Mouse (Mus musculus) heart, embryonic 10.5 days (tissue): ENCODE data around the gene Gtf2ird1. TPM values are rescaled to one million over a fixed set of nuclear protein-coding genes. Genes with fewer than 3 reads are reported as not detected.
"Not testable (repeated sequence)": the region's sequence is repeated elsewhere in the genome, so short reads cannot be mapped to it uniquely, and the experiment has no call there.

ENCODE experiments used
- DNase-seq: peaks from one replicate; pipeline ENCODE4 v3.0.0-alpha.2; 2017; ENCODE audit warnings: low spot score
- H3K27ac ChIP-seq: fragments of 300-500 bp; sonication (generic); 2 replicates; pipeline ENCODE4 v1.5.1; 2016; ENCODE audit warnings: mild to moderate bottlenecking
- H3K27me3 ChIP-seq: fragments of 300-500 bp; sonication (generic); 2 replicates; pipeline ENCODE4 v1.6.1; 2016; ENCODE audit warnings: mild to moderate bottlenecking; ENCODE audit not compliant: poor library complexity, insufficient read depth, severe bottlenecking
- H3K36me3 ChIP-seq: fragments of 300-500 bp; sonication (generic); 2 replicates; pipeline ENCODE4 v1.6.1; 2016; ENCODE audit warnings: mild to moderate bottlenecking, moderate library complexity
- H3K4me1 ChIP-seq: fragments of 300-500 bp; sonication (generic); 2 replicates; pipeline ENCODE4 v1.6.1; 2016; ENCODE audit warnings: mild to moderate bottlenecking
- H3K4me3 ChIP-seq: fragments of 300-500 bp; sonication (generic); 2 replicates; pipeline ENCODE4 v1.5.1; 2016; ENCODE audit warnings: mild to moderate bottlenecking, moderate library complexity
- H3K9me3 ChIP-seq: fragments of 300-500 bp; sonication (generic); 2 replicates; pipeline ENCODE4 v1.6.1; 2016; ENCODE audit warnings: mild to moderate bottlenecking, moderate library complexity
- WGBS: fragments of 180-500 bp; shearing (Covaris S2); methylation state at CpG from one replicate; pipeline ENCODE4 v1.1.7; 2016; 5-methylcytosine and 5-hydroxymethylcytosine counted together
- polyA plus RNA-seq: library from polyadenylated mRNA; unstranded; fragments of >200 nt; fragmentation: Nextera tagmentation; extraction: Ambion mirVana; gene quantifications from 2 replicates; pipeline ENCODE4 v1.2.1, GENCODE M21; 2016

Gene Gtf2ird1
- polyA plus RNA-seq, 1 experiment from 2014 or later, result 74.8 TPM

GRCm38 (mm10) chr5:134455186-134455895 is 1.2 kb downstream of the Gtf2ird1 start:
- Histone ChIP-seq H3K27ac (peak overlapping the region; percentile 97), H3K4me3 (peak overlapping the region; percentile 84), H3K9me3 (no peaks in the 10 kb centered on the region), H3K36me3 (peaks cover 24% of the 10 kb centered on the region), H3K4me1 (peaks cover 26% of the 10 kb centered on the region), H3K27me3 (no peaks in the 10 kb centered on the region)
- DNase-seq, result no peak
- WGBS, result 4% methylated on average over 21 of the region's 21 CpGs

- peak overlapping the region; percentile 84 for H3K4me3 ChIP-seq
- peaks cover 26% of the 10 kb centered on the region for H3K4me1 ChIP-seq
- H3K27me3 ChIP-seq, result no peaks in the 10 kb centered on the region
- 69% methylated on average over 9 of the region's 9 CpGs for WGBS
- peak overlapping the region; percentile 97; the same call in 1 of the 2 replicates for H3K27ac ChIP-seq
- H3K9me3 ChIP-seq, result no peaks in the 10 kb centered on the region
- H3K36me3 ChIP-seq, result peaks cover 26% of the 10 kb centered on the region
- DNase-seq, result no peak
Measured at GRCm38 (mm10) chr5:134454421-134454820, 2.1 kb downstream of the Gtf2ird1 start.

DNA sequence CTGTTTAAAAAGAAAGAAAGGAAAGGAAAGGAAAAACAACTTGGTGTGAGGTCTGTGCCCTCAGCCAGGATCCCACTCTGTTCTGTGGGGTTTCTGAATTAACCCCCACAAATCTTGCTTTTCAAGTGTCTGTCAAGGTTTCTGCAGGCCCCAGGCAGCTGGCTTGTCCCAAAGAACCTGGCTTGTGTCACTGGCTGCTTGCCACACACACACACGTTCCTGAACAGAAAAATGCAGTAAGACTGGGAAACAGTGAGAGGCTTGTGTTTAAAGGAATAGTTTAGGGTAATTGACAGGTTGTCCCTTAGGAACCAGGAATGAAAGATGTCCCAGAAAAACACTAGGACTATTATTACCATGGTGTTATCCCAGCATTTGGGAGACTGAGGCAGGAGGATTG is 2.9 kb downstream of the Gtf2ird1 start:
- Histone ChIP-seq H3K27ac (0 out of 2 replicates have a peak overlapping the region, but pooled peaks have one; percentile 29), H3K4me1 (peaks cover 26% of the 10 kb centered on the region), H3K36me3 (peaks cover 26% of the 10 kb centered on the region), H3K9me3 (no peaks in the 10 kb centered on the region), H3K27me3 (no peaks in the 10 kb centered on the region), H3K4me3 (no peak overlapping the region)
- no peak for DNase-seq
- 34% methylated on average over 1 of the region's 1 CpGs for WGBS

DNA sequence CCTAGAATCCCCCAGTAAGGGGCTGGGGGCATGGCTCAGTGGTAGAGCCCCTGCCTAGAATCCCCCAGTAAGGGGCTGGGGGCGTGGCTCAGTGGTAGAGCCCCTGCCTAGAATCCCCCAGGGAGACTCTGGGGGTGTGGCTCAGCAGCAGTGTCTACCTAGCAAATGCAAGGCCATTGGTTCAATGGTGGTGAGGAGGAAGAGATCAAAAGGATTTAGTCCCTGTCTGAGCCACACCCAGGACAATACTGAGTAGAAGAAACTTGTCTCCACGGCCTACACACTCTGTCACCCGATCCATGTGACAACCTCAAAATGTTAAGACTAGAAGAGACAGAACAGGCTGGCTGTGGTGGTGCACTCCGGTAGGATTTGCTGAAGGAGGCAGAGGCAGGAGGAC is 9.8 kb downstream of the Gtf2ird1 start:
- H3K27ac ChIP-seq, result not testable (repeated sequence)

GRCm38 (mm10) chr5:134445895-134446294 is 10.6 kb downstream of the Gtf2ird1 start:
- no peak for DNase-seq
- 24% methylated on average over 10 of the region's 10 CpGs for WGBS
- no peaks in the 10 kb centered on the region for H3K27me3 ChIP-seq
- H3K4me3 ChIP-seq, result peak overlapping the region; percentile 7
- peaks cover 32% of the 10 kb centered on the region for H3K4me1 ChIP-seq
- peaks cover 50% of the 10 kb centered on the region for H3K36me3 ChIP-seq
- H3K27ac ChIP-seq, result peak overlapping the region; percentile 87
- H3K9me3 ChIP-seq, result no peaks in the 10 kb centered on the region

More for the DNA sequence above, 9.8 kb downstream of the Gtf2ird1 start:
- not testable (repeated sequence) for H3K4me3 ChIP-seq, DNase-seq, H3K27me3 ChIP-seq, H3K9me3 ChIP-seq
- 93% methylated on average over 4 of the region's 4 CpGs for WGBS
- H3K36me3 ChIP-seq, result peaks cover 54% of the 10 kb centered on the region
- H3K4me1 ChIP-seq, result peaks cover 24% of the 10 kb centered on the region

- peaks cover 50% of the 10 kb centered on the region for H3K36me3 ChIP-seq
Measured at GRCm38 (mm10) chr5:134445208-134445831, 11.2 kb downstream of the Gtf2ird1 start.

GRCm38 (mm10) chr5:134444473-134444872 is 12.0 kb downstream of the Gtf2ird1 start:
- peak overlapping the region; percentile 87 for H3K27ac ChIP-seq
- H3K9me3 ChIP-seq, result no peaks in the 10 kb centered on the region
- peaks cover 46% of the 10 kb centered on the region for H3K4me1 ChIP-seq
- DNase-seq, result no peak
- H3K4me3 ChIP-seq, result no peak overlapping the region
- H3K36me3 ChIP-seq, result peaks cover 56% of the 10 kb centered on the region
- no peaks in the 10 kb centered on the region for H3K27me3 ChIP-seq
- WGBS, result 86% methylated on average over 7 of the region's 7 CpGs

More at GRCm38 (mm10) chr5:134445208-134445831, 11.2 kb downstream of the Gtf2ird1 start:
- Histone ChIP-seq H3K27ac (peak overlapping the region; percentile 87), H3K4me1 (peaks cover 37% of the 10 kb centered on the region), H3K27me3 (no peaks in the 10 kb centered on the region), H3K9me3 (no peaks in the 10 kb centered on the region), H3K4me3 (peak overlapping the region; percentile 7; the same call in 1 of the 2 replicates)
- no peak for DNase-seq
- 39% methylated on average over 10 of the region's 10 CpGs for WGBS

DNA sequence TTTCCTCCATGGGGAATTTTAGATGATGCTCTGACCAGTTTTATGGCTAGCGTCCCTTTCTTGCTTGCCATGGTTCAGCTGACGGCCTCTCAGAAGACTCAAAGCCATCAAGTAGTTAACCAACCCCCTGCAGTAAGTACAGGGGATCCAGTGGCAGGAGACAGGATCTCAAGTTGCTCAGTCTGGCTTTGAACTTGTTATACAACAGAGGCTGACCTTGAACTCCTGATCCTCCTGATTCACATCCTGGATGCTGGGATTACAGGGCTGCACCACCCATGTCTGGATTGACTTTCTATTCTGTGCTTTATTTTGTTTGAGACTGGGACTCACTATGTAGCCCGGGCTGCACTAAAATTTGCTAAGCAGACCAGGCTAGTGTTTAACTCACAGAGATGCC is 14.4 kb downstream of the Gtf2ird1 start:
- DNase-seq, result no peak
- H3K36me3 ChIP-seq, result peaks cover 46% of the 10 kb centered on the region
- H3K9me3 ChIP-seq, result no peaks in the 10 kb centered on the region
- H3K27ac ChIP-seq, result no peak overlapping the region
- H3K4me1 ChIP-seq, result peaks cover 64% of the 10 kb centered on the region
- 84% methylated on average over 3 of the region's 3 CpGs for WGBS
- H3K27me3 ChIP-seq, result no peaks in the 10 kb centered on the region
- no peak overlapping the region for H3K4me3 ChIP-seq

DNA sequence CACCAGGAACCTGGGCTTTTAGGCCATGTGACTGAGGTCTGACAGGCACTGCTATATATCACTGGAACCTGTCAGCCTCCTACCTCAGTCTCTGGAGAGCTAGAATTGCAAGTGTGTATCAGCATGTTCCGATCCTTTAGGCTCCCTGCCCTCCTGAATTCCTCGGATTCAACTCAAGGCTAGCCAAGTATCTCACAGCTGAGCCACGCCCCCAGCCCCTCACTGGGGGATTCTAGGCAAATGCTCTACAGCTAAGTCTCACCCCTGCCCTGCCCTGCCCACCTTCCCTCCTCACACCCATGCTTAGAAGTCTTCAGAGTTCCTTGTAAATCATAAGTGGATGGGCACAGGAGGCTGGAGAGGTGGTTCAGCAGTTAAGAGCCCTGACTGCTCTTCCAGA is 15.4 kb downstream of the Gtf2ird1 start:
- H3K27me3 ChIP-seq, result no peaks in the 10 kb centered on the region
- H3K4me1 ChIP-seq, result peaks cover 70% of the 10 kb centered on the region
- 46% methylated on average over 3 of the region's 3 CpGs for WGBS
- peaks cover 43% of the 10 kb centered on the region for H3K36me3 ChIP-seq
- H3K9me3 ChIP-seq, result no peaks in the 10 kb centered on the region
- no peak for DNase-seq
- no peak overlapping the region for H3K4me3 ChIP-seq
- H3K27ac ChIP-seq, result no peak overlapping the region

GRCm38 (mm10) chr5:134440098-134440497 is 16.4 kb downstream of the Gtf2ird1 start:
- Histone ChIP-seq H3K4me1 (peaks cover 68% of the 10 kb centered on the region), H3K27ac (0 out of 2 replicates have a peak overlapping the region, but pooled peaks have one; percentile 42), H3K4me3 (no peak overlapping the region), H3K27me3 (no peaks in the 10 kb centered on the region), H3K9me3 (no peaks in the 10 kb centered on the region), H3K36me3 (peaks cover 43% of the 10 kb centered on the region)
- DNase-seq, result no peak
- WGBS, result 71% methylated on average over 12 of the region's 12 CpGs

DNA sequence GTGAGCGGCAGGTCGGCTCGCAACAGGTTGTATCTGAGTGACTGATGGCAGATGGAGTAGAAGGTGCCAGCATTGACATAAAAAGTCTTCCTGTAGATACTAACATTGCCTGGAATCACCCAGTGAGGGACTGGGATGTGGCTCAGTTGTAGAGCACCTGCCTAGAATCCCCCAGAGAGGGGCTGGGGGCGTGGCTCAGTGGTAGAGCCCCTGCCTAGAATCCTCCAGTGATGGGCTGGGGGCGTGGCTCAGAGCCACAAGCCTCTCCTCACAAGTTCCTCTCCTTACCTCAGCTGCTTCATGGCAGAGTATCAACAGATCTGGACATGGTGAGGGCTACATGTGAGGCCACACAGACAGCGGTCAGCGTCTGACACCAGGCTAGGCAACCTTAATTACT is 17.0 kb downstream of the Gtf2ird1 start:
- no peak overlapping the region for H3K27ac ChIP-seq
- peaks cover 40% of the 10 kb centered on the region for H3K36me3 ChIP-seq
- H3K4me1 ChIP-seq, result peaks cover 63% of the 10 kb centered on the region
- H3K4me3 ChIP-seq, result no peak overlapping the region
- no peaks in the 10 kb centered on the region for H3K27me3 ChIP-seq
- 94% methylated on average over 7 of the region's 7 CpGs for WGBS
- no peak for DNase-seq
- H3K9me3 ChIP-seq, result no peaks in the 10 kb centered on the region

DNA sequence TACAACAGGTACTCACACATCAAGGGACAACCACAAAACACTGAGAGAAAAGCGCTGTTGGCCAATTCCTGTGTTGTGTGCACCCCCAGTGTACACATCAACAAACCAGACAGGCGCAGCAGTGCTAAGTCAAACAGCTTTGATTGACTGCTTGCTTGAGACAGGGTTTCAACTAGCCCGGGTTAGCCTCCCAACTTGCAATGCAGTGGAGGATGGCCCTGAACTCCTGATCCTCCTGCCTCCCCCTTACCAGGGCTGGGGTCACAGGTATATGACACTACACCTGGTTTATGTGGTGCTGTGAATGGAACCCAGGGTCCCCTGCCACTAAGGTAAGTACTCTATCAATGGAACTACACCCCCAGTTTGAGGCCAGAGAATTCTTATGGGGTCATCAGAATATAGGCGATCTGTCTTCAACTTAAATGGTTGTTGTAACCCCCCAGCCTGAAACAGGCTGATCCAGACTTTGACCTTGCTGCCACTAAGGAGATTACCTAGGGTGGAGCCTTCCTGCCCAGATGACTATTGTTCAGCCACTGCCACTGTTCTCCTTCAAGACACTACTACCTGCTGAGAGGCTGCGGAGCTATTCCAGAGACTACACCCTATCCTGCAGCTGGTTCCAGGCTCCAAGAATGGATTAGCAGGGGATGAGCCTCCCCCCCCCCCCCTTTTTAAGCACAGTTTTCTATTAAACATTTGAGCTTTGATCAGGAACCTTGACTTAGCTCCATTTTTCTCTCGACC is 17.7 kb downstream of the Gtf2ird1 start:
- no peak for DNase-seq
- 90% methylated on average over 6 of the region's 6 CpGs for WGBS
- peaks cover 34% of the 10 kb centered on the region for H3K36me3 ChIP-seq
- peaks cover 66% of the 10 kb centered on the region for H3K4me1 ChIP-seq
- no peak overlapping the region for H3K27ac ChIP-seq
- no peaks in the 10 kb centered on the region for H3K9me3 ChIP-seq
- H3K4me3 ChIP-seq, result no peak overlapping the region
- H3K27me3 ChIP-seq, result no peaks in the 10 kb centered on the region

DNA sequence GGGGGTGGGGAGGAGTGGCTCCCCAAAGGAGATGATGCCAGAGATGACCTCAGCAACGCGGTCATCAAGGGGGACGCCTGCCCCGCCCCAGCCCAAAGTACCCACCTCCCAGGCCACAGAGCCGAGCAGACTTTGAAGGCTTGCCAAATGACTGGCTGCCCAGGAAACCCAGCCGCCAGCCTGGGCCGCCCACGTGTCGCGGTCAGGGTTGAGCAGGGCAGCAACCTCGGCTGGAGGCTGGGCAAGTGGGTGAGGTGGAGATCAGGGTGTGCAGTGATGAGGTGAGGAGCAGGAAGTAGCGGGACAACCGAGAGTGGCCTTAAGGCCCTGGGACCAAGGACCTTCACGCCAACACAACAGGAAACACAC is 19.1 kb downstream of the Gtf2ird1 start:
- H3K36me3 ChIP-seq, result peaks cover 21% of the 10 kb centered on the region

More for the DNA sequence above, 19.1 kb downstream of the Gtf2ird1 start:
- WGBS, result 74% methylated on average over 14 of the region's 14 CpGs
- H3K27ac ChIP-seq, result peak overlapping the region; percentile 30; the same call in 1 of the 2 replicates
- H3K4me1 ChIP-seq, result peaks cover 80% of the 10 kb centered on the region
- H3K9me3 ChIP-seq, result no peaks in the 10 kb centered on the region
- H3K27me3 ChIP-seq, result no peaks in the 10 kb centered on the region
- no peak overlapping the region for H3K4me3 ChIP-seq
- no peak for DNase-seq
